Mouse (Mus musculus): ENCODE measurements around the gene Magi3.

Gene Magi3

DNA sequence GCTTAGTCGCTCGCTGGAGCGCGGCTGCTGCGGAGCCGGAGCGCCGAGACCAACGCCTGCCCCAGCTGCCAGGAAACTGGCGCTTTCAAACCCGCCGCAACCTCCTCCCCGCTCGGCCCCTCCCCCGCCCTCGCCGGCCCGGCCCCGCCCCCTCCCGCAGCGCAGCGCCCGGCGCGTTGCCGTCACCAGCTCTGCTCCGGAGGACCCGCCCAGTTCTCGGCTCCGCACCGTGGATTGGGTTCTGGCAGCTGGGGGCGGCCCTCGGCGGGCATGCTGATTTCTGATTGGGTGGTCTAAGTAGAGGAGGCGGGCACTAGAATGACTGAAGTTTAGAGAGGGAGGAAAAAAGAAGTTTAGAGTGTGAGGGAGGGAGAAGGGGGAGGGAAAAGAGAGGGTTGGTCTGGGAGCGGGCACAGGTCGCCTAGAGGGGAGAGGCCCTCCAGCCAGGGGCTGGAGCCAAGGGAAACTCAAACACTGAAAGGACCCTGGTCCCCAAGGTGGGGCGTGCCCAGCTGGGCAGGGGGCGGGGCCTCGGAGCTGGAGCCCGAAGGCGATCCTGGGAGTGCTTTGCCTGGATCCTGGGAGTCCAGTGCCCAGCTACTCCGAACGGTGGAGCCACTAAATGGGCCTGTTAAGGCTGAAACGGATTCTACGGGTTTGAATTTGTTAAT is at the start of gene Magi3:
Magi3 (minus strand) TSS at position 80 of the 671 bp plus-strand sequence.
- peak; percentile 97 for DNase-seq (ENCODE audit: low read depth, low spot score)

DNA sequence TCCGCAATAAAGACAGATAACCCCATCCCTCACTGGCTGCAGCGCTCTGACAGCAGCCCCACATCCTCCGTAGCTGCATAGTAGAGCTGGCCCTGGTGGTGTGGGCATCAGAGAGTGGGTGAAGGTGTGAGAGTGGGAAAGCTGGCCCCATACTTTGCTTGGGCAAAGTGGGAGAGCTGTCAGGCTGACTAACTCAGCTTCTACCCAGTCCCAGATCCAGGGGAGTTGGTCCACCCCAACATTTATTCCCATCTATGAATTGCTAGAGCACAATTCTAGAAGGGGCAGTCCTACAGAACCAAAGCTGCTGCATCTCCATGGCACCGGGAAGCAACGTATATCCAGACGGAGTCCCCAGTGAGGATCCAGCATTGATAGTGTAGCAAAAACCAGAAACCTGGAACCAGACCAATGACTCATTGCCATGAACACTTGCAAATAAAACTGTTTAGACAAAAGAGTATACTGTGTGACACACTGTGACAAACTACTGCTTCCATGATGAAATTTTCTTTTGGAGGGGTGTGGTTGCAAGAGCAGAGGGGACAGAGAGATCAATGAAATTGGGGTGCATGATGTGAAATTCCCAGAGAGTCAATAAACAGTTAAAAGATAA is 44.5 kb upstream of the Magi3 start:
- no peak for DNase-seq (ENCODE audit: low read depth, low spot score)

DNA sequence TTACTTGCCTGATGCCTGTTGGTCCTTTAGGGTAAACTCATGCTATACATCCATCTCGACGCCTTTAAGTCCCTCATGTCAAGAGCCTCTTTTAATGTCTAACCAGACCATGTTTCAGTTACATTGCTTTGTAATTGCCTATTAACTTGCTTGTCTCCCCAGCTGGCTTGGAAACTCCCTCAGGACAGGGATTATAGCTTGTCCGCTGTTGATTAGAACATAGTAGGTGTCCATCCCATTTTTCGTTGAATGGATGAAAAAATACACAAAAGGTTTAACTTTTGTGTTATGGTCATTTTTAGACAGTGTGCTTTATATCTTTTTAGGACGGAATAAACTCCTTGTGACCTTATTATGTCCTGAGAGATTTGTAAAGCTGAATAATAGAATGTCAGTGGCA is 40.0 kb upstream of the Magi3 start:
- DNase-seq (ENCODE audit: low read depth, low spot score) = no peak

- no peak for DNase-seq (ENCODE audit: low read depth, low spot score)
Observed at GRCm38 (mm10) chr3:104259168-104259567, 39.0 kb upstream of the Magi3 start.

DNA sequence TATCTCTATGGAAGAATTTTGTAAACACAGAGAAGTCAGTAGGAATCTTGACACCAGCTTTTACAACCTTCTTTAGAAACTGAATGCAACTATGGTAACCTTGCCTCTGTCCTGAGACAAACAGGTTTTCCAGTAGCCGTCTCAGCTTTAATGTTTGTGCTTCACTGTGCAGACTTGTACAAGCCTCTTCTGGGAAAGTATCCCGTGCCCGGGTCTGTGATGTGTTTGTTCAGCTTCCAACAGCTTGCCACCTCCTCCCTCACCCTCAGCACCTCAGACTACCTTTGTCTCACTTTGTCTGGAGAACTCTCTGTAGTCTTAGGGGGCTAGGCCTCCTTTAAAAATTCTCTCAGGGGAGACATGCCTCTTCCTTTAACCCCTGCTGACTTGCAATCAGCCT is 36.9 kb upstream of the Magi3 start:
- DNase-seq (ENCODE audit: low read depth, low spot score) = no peak

- no peak for DNase-seq (ENCODE audit: low read depth, low spot score)
Observed at GRCm38 (mm10) chr3:104253760-104254159, 33.6 kb upstream of the Magi3 start.

DNA sequence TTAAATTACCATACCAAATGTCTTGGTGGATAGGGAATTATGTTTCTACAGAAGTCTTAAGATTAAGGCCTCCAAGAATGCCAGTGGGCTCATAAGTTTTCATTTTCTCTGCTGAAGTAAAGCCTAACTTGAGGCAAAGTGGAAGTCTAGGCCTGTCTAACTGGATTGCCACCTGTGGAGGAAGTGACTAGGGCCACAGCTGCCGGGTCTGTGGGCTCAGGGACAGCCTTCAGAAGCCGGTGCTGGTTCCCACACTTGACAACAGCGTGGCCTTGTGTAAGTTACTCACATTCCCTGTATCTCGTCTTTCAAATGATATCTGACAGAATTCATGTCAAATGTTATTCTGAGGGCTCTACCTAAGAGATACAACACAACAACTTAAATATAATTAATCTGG is 27.7 kb upstream of the Magi3 start:
- DNase-seq (ENCODE audit: low read depth, low spot score) = no peak

DNA sequence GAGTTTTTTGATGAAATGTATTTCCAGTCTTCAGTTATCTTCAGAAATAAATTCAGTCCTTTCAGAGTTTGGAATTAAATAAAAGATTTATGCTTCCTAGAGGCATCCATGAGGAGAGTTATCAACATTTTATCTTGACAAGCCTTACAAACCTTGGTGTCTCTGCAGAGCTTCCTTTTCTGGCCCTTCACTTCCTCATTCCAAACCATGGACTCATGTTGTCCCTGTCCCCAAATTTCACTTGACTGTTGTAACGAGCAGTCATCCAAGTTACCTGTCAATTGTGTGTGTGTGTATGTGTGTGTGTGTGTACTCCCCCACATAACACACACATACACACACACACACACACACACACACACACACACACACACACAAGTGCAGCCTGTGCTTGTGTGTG is 26.9 kb upstream of the Magi3 start:
- no peak for DNase-seq (ENCODE audit: low read depth, low spot score)

- DNase-seq (ENCODE audit: low read depth, low spot score) = no peak
Observed at GRCm38 (mm10) chr3:104244373-104244772, 24.2 kb upstream of the Magi3 start.

- no peak for DNase-seq (ENCODE audit: low read depth, low spot score)
Observed at GRCm38 (mm10) chr3:104243972-104244371, 23.8 kb upstream of the Magi3 start.

DNA sequence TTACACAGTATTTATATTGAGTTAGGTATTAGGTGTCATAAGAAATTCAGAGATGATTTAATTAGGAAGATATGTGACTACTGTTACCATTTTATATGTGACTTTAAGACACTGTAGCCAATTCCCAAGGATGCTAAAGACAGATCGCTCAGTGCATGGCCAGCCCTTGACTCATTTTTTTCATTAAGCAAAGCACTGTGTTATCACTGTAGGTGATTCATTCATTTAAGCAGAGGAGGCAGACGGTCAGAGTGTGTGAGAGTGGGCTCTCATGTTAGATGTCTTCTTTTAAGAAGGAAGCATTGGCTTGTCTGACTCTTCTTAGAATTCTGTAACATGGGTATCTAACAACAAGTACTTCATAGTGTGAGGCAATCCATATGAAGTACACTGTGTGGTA is 19.6 kb upstream of the Magi3 start:
- no peak for DNase-seq (ENCODE audit: low read depth, low spot score)

- DNase-seq (ENCODE audit: low read depth, low spot score) = no peak
Observed at GRCm38 (mm10) chr3:104239376-104239775, 19.2 kb upstream of the Magi3 start.

GRCm38 (mm10) chr3:104237846-104238440 is 17.8 kb upstream of the Magi3 start:
- no peak for DNase-seq (ENCODE audit: low read depth, low spot score)

DNA sequence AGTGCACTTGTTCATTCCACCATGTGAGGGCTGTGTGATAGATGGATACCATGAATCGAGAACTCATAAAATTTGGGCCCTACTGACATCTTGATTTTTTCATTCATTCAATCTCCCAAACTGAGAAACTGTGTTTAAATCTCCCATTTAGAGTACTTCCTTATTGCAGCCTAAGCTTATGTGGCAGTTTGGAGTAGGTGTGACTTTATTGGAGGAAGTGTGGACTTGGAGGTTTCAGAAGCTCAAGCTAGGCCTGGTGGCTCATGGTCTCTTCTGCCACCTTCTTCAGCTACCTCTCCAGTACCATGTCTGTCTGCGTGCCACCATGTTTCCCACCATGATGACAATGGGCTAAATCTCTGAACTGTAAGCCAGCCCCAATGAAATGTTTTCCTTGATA is 15.9 kb upstream of the Magi3 start:
- DNase-seq (ENCODE audit: low read depth, low spot score) = no peak

GRCm38 (mm10) chr3:104235099-104235498 is 14.9 kb upstream of the Magi3 start:
- no peak for DNase-seq (ENCODE audit: low read depth, low spot score)

GRCm38 (mm10) chr3:104233366-104234312 is 13.5 kb upstream of the Magi3 start:
- no peak for DNase-seq (ENCODE audit: low read depth, low spot score)

DNA sequence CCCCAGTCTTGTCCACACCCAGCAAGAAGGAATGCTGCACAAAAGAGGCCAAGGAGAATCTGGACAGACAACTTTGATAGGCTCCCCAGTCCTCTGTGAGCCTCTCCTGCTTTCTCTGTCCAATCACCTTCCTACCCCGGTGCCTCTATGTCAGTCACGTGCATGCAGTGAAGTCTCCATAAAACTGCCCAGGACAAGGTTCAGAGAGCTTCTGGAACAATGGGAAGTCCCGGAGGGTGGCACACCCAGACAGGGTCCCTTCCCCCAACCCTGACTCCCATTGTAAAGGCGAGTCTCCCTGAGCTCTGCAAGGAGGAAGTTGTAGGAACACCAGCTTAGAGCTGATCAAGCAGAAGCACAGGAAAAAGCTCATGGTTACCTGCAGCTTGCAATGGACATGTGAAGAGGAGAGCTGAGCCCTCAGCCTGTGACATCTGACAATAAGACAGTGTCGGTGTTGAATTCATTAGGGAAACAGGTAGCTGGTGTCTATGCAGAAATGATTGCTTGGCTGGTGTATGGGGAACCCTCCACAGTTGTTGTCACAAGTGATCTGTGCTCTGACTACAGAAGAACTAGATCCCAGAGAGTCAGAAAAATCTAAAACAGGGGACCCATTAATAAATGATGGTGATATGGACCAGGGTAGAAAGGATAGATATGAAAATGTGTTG is 7.4 kb upstream of the Magi3 start:
- no peak for DNase-seq (ENCODE audit: low read depth, low spot score)

DNA sequence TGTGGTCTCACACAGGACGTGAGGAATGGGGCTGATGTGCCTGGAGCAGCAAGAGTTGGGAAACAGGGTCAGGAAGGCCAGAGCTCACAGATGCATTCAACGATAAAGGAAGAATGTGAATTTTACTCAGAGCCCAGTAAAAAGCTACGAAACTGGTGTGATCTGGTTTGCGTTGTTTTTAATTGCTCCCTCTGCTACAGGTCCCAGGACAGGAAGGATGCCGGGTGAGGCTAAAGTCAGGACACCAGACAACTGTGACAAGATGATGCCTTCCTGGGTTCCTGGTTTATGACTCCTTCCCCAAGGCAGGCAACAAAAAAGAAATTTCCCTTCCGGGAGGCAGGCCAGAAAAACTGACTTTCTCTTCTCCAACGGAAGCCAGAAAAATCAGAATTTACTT is 6.6 kb upstream of the Magi3 start:
- DNase-seq (ENCODE audit: low read depth, low spot score) = no peak

- no peak for DNase-seq (ENCODE audit: low read depth, low spot score)
Observed at GRCm38 (mm10) chr3:104221156-104221555, 982 bp upstream of the Magi3 start.

- no peak for DNase-seq (ENCODE audit: low read depth, low spot score)
Observed at GRCm38 (mm10) chr3:104219531-104220294, 461 bp downstream of the Magi3 start.

- DNase-seq (ENCODE audit: low read depth, low spot score) = peak; percentile 30
Observed at GRCm38 (mm10) chr3:104218926-104219325, 1.2 kb downstream of the Magi3 start.

All from forelimb bud, embryonic 11.5 days (tissue).